Mouse (Mus musculus): ENCODE data around the gene Cpt1c. TPM values are rescaled to one million over a fixed set of nuclear protein-coding genes. Genes with fewer than 3 reads are reported as not detected.

The Cpt1c gene
- polyA plus RNA-seq, 1 experiment from 2014 or later, result 10.0 TPM

Small RNAs within 50 kb of the gene (microRNA-seq; reads per million reads assigned to microRNA genes)
- 1.2 reads per million, percentile 16 among the genes with 10 or more reads in this experiment for gene Mir7054 (ENCODE audit: borderline number of aligned reads)

Other genes starting within 250 kb of the Cpt1c start
- 30.6 and 34.1 TPM in 2 replicates for gene Vrk3, start 226.4 kb downstream of the Cpt1c start, polyA plus RNA-seq (2014; fragmentation: Nextera tagmentation; extraction: Ambion mirVana)
- 0.58 and 1.2 TPM in 2 replicates for gene Zfp473, start 223.8 kb downstream of the Cpt1c start, polyA plus RNA-seq (2014; fragmentation: Nextera tagmentation; extraction: Ambion mirVana)
- gene Nup62, start 158.8 kb downstream of the Cpt1c start, polyA plus RNA-seq (2014; fragmentation: Nextera tagmentation; extraction: Ambion mirVana), result 49.0 and 57.5 TPM in 2 replicates
- gene Il4i1, start 158.5 kb downstream of the Cpt1c start, polyA plus RNA-seq (2014; fragmentation: Nextera tagmentation; extraction: Ambion mirVana), result 0.14 and 1.2 TPM in 2 replicates
- gene Atf5, start 158.2 kb downstream of the Cpt1c start, polyA plus RNA-seq (2014; fragmentation: Nextera tagmentation; extraction: Ambion mirVana), result 1.6 and 1.9 TPM in 2 replicates
- 38.6 and 53.9 TPM in 2 replicates for gene Akt1s1, start 125.9 kb downstream of the Cpt1c start, polyA plus RNA-seq (2014; fragmentation: Nextera tagmentation; extraction: Ambion mirVana)
- gene Tbc1d17, start 125.8 kb downstream of the Cpt1c start, polyA plus RNA-seq (2014; fragmentation: Nextera tagmentation; extraction: Ambion mirVana), result 48.2 and 49.2 TPM in 2 replicates
- 18.9 and 19.2 TPM in 2 replicates for gene Pnkp, start 117.7 kb downstream of the Cpt1c start, polyA plus RNA-seq (2014; fragmentation: Nextera tagmentation; extraction: Ambion mirVana)
- gene Ptov1, start 105.1 kb downstream of the Cpt1c start, polyA plus RNA-seq (2014; fragmentation: Nextera tagmentation; extraction: Ambion mirVana), result 205 and 218 TPM in 2 replicates
- 47.3 and 51.9 TPM in 2 replicates for gene Med25, start 82.1 kb downstream of the Cpt1c start, polyA plus RNA-seq (2014; fragmentation: Nextera tagmentation; extraction: Ambion mirVana)
- gene Fuz, start 78.8 kb downstream of the Cpt1c start, polyA plus RNA-seq (2014; fragmentation: Nextera tagmentation; extraction: Ambion mirVana), result 12.2 and 12.8 TPM in 2 replicates
- gene Ap2a1, start 45.4 kb downstream of the Cpt1c start, polyA plus RNA-seq (2014; fragmentation: Nextera tagmentation; extraction: Ambion mirVana), result 69.1 and 77.3 TPM in 2 replicates
- gene Tsks, start 31.6 kb downstream of the Cpt1c start, polyA plus RNA-seq (2014; fragmentation: Nextera tagmentation; extraction: Ambion mirVana), result not detected in 2 replicates
- 179 and 194 TPM in 2 replicates for gene Prmt1, start 11.7 kb upstream of the Cpt1c start, polyA plus RNA-seq (2014; fragmentation: Nextera tagmentation; extraction: Ambion mirVana)
- gene Irf3, start 22.8 kb upstream of the Cpt1c start, polyA plus RNA-seq (2014; fragmentation: Nextera tagmentation; extraction: Ambion mirVana), result 57.3 and 61.4 TPM in 2 replicates
- 41.0 and 43.2 TPM in 2 replicates for gene Bcl2l12, start 23.9 kb upstream of the Cpt1c start, polyA plus RNA-seq (2014; fragmentation: Nextera tagmentation; extraction: Ambion mirVana)
- gene Scaf1, start 41.5 kb upstream of the Cpt1c start, polyA plus RNA-seq (2014; fragmentation: Nextera tagmentation; extraction: Ambion mirVana), result 37.9 and 42.5 TPM in 2 replicates
- 74.4 and 76.1 TPM in 2 replicates for gene Rras, start 43.1 kb upstream of the Cpt1c start, polyA plus RNA-seq (2014; fragmentation: Nextera tagmentation; extraction: Ambion mirVana)
- gene Prr12, start 78.0 kb upstream of the Cpt1c start, polyA plus RNA-seq (2014; fragmentation: Nextera tagmentation; extraction: Ambion mirVana), result 7.9 and 12.1 TPM in 2 replicates
- gene Nosip, start 87.6 kb upstream of the Cpt1c start, polyA plus RNA-seq (2014; fragmentation: Nextera tagmentation; extraction: Ambion mirVana), result 54.2 and 58.9 TPM in 2 replicates
- 11.7 and 13.3 TPM in 2 replicates for gene Prrg2, start 87.8 kb upstream of the Cpt1c start, polyA plus RNA-seq (2014; fragmentation: Nextera tagmentation; extraction: Ambion mirVana)
- gene Rcn3, start 117.4 kb upstream of the Cpt1c start, polyA plus RNA-seq (2014; fragmentation: Nextera tagmentation; extraction: Ambion mirVana), result 339 and 341 TPM in 2 replicates
- gene Fcgrt, start 129.0 kb upstream of the Cpt1c start, polyA plus RNA-seq (2014; fragmentation: Nextera tagmentation; extraction: Ambion mirVana), result 15.1 and 20.5 TPM in 2 replicates
- 1,168 and 1,305 TPM in 2 replicates for gene Rps11, start 149.6 kb upstream of the Cpt1c start, polyA plus RNA-seq (2014; fragmentation: Nextera tagmentation; extraction: Ambion mirVana)
- 981 and 1,056 TPM in 2 replicates for gene Rpl13a, start 153.9 kb upstream of the Cpt1c start, polyA plus RNA-seq (2014; fragmentation: Nextera tagmentation; extraction: Ambion mirVana)
- 0.21 TPM in 2 replicates for gene Gm45713, start 161.4 kb upstream of the Cpt1c start, polyA plus RNA-seq (2014; fragmentation: Nextera tagmentation; extraction: Ambion mirVana)
- 1.6 and 2.5 TPM in 2 replicates for gene Flt3l, start 161.6 kb upstream of the Cpt1c start, polyA plus RNA-seq (2014; fragmentation: Nextera tagmentation; extraction: Ambion mirVana)
- gene Pih1d1, start 179.5 kb upstream of the Cpt1c start, polyA plus RNA-seq (2014; fragmentation: Nextera tagmentation; extraction: Ambion mirVana), result 99.1 and 99.6 TPM in 2 replicates
- 28.7 and 28.9 TPM in 2 replicates for gene Aldh16a1, start 179.7 kb upstream of the Cpt1c start, polyA plus RNA-seq (2014; fragmentation: Nextera tagmentation; extraction: Ambion mirVana)
- 3.0 and 3.7 TPM in 2 replicates for gene Slc17a7, start 189.1 kb upstream of the Cpt1c start, polyA plus RNA-seq (2014; fragmentation: Nextera tagmentation; extraction: Ambion mirVana)
- not detected in 2 replicates for gene Gfy, start 204.7 kb upstream of the Cpt1c start, polyA plus RNA-seq (2014; fragmentation: Nextera tagmentation; extraction: Ambion mirVana)
- 0.68 TPM in 1 of 2 replicates, not detected in the other for gene Pth2, start 206.1 kb upstream of the Cpt1c start, polyA plus RNA-seq (2014; fragmentation: Nextera tagmentation; extraction: Ambion mirVana)
- 0.39 and 0.70 TPM in 2 replicates for gene Ccdc155, start 230.0 kb upstream of the Cpt1c start, polyA plus RNA-seq (2014; fragmentation: Nextera tagmentation; extraction: Ambion mirVana)
- 1.9 and 2.4 TPM in 2 replicates for gene Dkkl1, start 237.3 kb upstream of the Cpt1c start, polyA plus RNA-seq (2014; fragmentation: Nextera tagmentation; extraction: Ambion mirVana)
- 129 and 131 TPM in 2 replicates for gene Tead2, start 240.9 kb upstream of the Cpt1c start, polyA plus RNA-seq (2014; fragmentation: Nextera tagmentation; extraction: Ambion mirVana)

Measured in heart, embryonic 11.5 days (tissue).